Comparison of ENCODE assay signal across 8 mouse cellular contexts in genomic region chr9:59680534-59680875, GRCm38 (mm10). TPM values are rescaled to one million over a fixed set of nuclear protein-coding genes. Genes with fewer than 3 reads are reported as not detected.
DNase-seq lines count a peak whose midpoint lies in the region; ATAC-seq and TF ChIP-seq lines count a peak whose summit lies in the region.

No protein-coding gene starts in this region.

- H3K36me3 ChIP-seq in heart, embryonic 14.5 days (ENCODE audit: control insufficient read depth, insufficient read depth, low read length), result peaks cover 43% of the 10 kb centered on the region
- peaks cover 40% of the 10 kb centered on the region for H3K36me3 ChIP-seq in E14TG2a.4 (ENCODE audit: insufficient read depth, low read length)
- H3K36me3 ChIP-seq in forebrain, embryonic 15.5 days, result peaks cover 36% of the 10 kb centered on the region
- peaks cover 13% of the 10 kb centered on the region for H3K36me3 ChIP-seq in liver, embryonic 15.5 days (replicated peaks)

- peak overlapping the region; percentile 68 for H3K9ac ChIP-seq in heart, embryonic 14.5 days (ENCODE audit: low read length)
- peak overlapping the region; percentile 56 for H3K9ac ChIP-seq in forebrain, embryonic 15.5 days (replicated peaks)
- H3K9ac ChIP-seq in liver, embryonic 15.5 days, result no peak overlapping the region

- peak overlapping the region; percentile 44 to 48 for H3K4me3 ChIP-seq in heart, embryonic 14.5 days (ENCODE audit: control insufficient read depth in 1 of 2, insufficient read depth in 1 of 2, low read depth in 1 of 2, low read length in 2 of 2)
- H3K4me3 ChIP-seq in E14TG2a.4 (replicated peaks; ENCODE audit: low read length), result peak overlapping the region; percentile 79
- H3K4me3 ChIP-seq in forebrain, embryonic 15.5 days, result peak overlapping the region; percentile 58
- H3K4me3 ChIP-seq in liver, embryonic 15.5 days (replicated peaks), result peak overlapping the region; percentile 44

- H3K4me1 ChIP-seq in heart, embryonic 14.5 days (ENCODE audit: control insufficient read depth in 2 of 2, insufficient read depth in 2 of 2, low read length in 2 of 2), result peaks cover 4 to 7% of the 10 kb centered on the region in 2 experiments; a peak in 2 of 4 replicates
- H3K4me1 ChIP-seq in E14TG2a.4 (replicated peaks; ENCODE audit: low read depth, low read length), result peaks cover 39% of the 10 kb centered on the region
- H3K4me1 ChIP-seq in forebrain, embryonic 15.5 days, result peaks cover 14% of the 10 kb centered on the region
- peaks cover 14% of the 10 kb centered on the region for H3K4me1 ChIP-seq in liver, embryonic 15.5 days (replicated peaks)

- WGBS in heart, embryonic 14.5 days, result 14% methylated on average over 16 of the region's 16 CpGs
- WGBS in forebrain, embryonic 15.5 days, result 13% methylated on average over 16 of the region's 16 CpGs
- WGBS in liver, embryonic 15.5 days (ENCODE audit: insufficient replicate concordance), result 25% methylated on average over 16 of the region's 16 CpGs

- no peak overlapping the region for H3K27ac ChIP-seq in heart, embryonic 14.5 days (replicated peaks in 1 of 2; ENCODE audit: control insufficient read depth in 1 of 2, insufficient read depth in 1 of 2, low read depth in 2 of 2, low read length in 2 of 2)
- H3K27ac ChIP-seq in forebrain, embryonic 15.5 days (replicated peaks), result no peak overlapping the region
- H3K27ac ChIP-seq in liver, embryonic 15.5 days (replicated peaks), result no peak overlapping the region

- TF ChIP-seq CTCF in E14TG2a.4 (conservative IDR thresholded peaks at IDR 0.05; ENCODE audit: low read length), result no peak

- peak overlapping the region; percentile 86 for H3K4me2 ChIP-seq in heart, embryonic 14.5 days (ENCODE audit: low read length)
- peak overlapping the region; percentile 92 for H3K4me2 ChIP-seq in forebrain, embryonic 15.5 days (replicated peaks)
- peak overlapping the region; percentile 73 for H3K4me2 ChIP-seq in liver, embryonic 15.5 days

- peaks cover 17% of the 10 kb centered on the region for H3K27me3 ChIP-seq in heart, embryonic 14.5 days (ENCODE audit: control insufficient read depth, insufficient read depth, low read length)
- H3K27me3 ChIP-seq in E14TG2a.4 (ENCODE audit: insufficient read depth, low read length), result peaks cover 20% of the 10 kb centered on the region
- H3K27me3 ChIP-seq in forebrain, embryonic 15.5 days, result peaks cover 10% of the 10 kb centered on the region; the same call in 1 of the 2 replicates
- H3K27me3 ChIP-seq in liver, embryonic 15.5 days, result peaks cover 82% of the 10 kb centered on the region

- no peak for ATAC-seq in heart, embryonic 14.5 days (ENCODE audit: insufficient number of reproducible peaks, insufficient read depth, low FRiP score, low read depth)
- ATAC-seq in forebrain, embryonic 15.5 days (replicated peaks), result peak; percentile 15; the same call in 1 of the 2 replicates
- ATAC-seq in liver, embryonic 15.5 days (ENCODE audit: insufficient read depth), result no peak

- no peaks in the 10 kb centered on the region for H3K9me3 ChIP-seq in heart, embryonic 14.5 days (ENCODE audit: control insufficient read depth, low read length)
- no peaks in the 10 kb centered on the region for H3K9me3 ChIP-seq in E14TG2a.4 (ENCODE audit: low read length)
- no peaks in the 10 kb centered on the region for H3K9me3 ChIP-seq in forebrain, embryonic 15.5 days
- H3K9me3 ChIP-seq in liver, embryonic 15.5 days (replicated peaks), result no peaks in the 10 kb centered on the region

- no peak for DNase-seq in heart, adult 9 months (ENCODE audit: low spot score in 2 of 2)
- no peak for DNase-seq in embryo, embryonic 10.5 days (ENCODE audit: low spot score)
- DNase-seq in MN1 (ENCODE audit: low spot score), result no peak
- no peak for DNase-seq in heart, postnatal 4 days

RNA-seq across cellular contexts. Expression of gene Gramd2, which starts 0.6 kb away (rescaled TPM):
- polyA plus RNA-seq in heart, embryonic 14.5 days (2014; fragmentation: Nextera tagmentation; extraction: Ambion mirVana), result 0.27 and 0.43 TPM in 2 replicates
- 3.4 and 4.0 TPM in 2 replicates for polyA plus RNA-seq in forebrain, embryonic 15.5 days (2015; fragmentation: Nextera tagmentation; extraction: Ambion mirVana)
- 0.17 and 0.32 TPM in 2 replicates for polyA plus RNA-seq in liver, embryonic 15.5 days (2015; fragmentation: Nextera tagmentation; extraction: Ambion mirVana)
- total RNA-seq in heart, postnatal 4 days (2021), result under 1 TPM in 1 of 2 experiments, not detected in 1; 0.11 TPM

RNA-seq across cellular contexts. Expression of gene Pkm, which starts 24.3 kb away (rescaled TPM):
- polyA plus RNA-seq in heart, embryonic 14.5 days (2014; fragmentation: Nextera tagmentation; extraction: Ambion mirVana), result 1,792 and 1,798 TPM in 2 replicates
- polyA plus RNA-seq in forebrain, embryonic 15.5 days (2015; fragmentation: Nextera tagmentation; extraction: Ambion mirVana), result 1,184 and 1,237 TPM in 2 replicates
- 163 and 164 TPM in 2 replicates for polyA plus RNA-seq in liver, embryonic 15.5 days (2015; fragmentation: Nextera tagmentation; extraction: Ambion mirVana)
- total RNA-seq in heart, postnatal 4 days (2021), result 1,000 to 10,000 TPM; 1,087 to 1,151 TPM
